Mouse (Mus musculus): ENCODE results near the gene Samhd1. TPM values are rescaled to one million over a fixed set of nuclear protein-coding genes. Genes with fewer than 3 reads are reported as not detected.

The Samhd1 gene
- polyA plus RNA-seq, 2 experiments from 2014 or later = 611 to 673 TPM

- ATAC-seq = no peak
Measured at GRCm38 (mm10) chr2:157048395-157049181, 86.5 kb downstream of the Samhd1 start.

Other genes with a start within 250 kb of the Samhd1 start
- 10 to 100 TPM; 68.5 to 86.7 TPM for gene Sla2, start 248.1 kb downstream of the Samhd1 start, polyA plus RNA-seq (2017; shearing (Covaris generic))
- 100 to 1,000 TPM; 155 to 181 TPM for gene Ndrg3, start 143.2 kb downstream of the Samhd1 start, polyA plus RNA-seq (2017; shearing (Covaris generic))
- 10 to 100 TPM; 10.8 to 16.6 TPM for gene Dsn1, start 128.1 kb downstream of the Samhd1 start, polyA plus RNA-seq (2017; shearing (Covaris generic))
- gene Soga1, start 56.0 kb downstream of the Samhd1 start, polyA plus RNA-seq (2017; shearing (Covaris generic)) = under 1 TPM in 1 of 2 experiments, not detected in 1; 0.16 TPM
- not detected for gene Tldc2, start 48.2 kb downstream of the Samhd1 start, polyA plus RNA-seq (2017; shearing (Covaris generic))
- gene Rbl1, start 69.3 kb upstream of the Samhd1 start, polyA plus RNA-seq (2017; shearing (Covaris generic)) = 10 to 100 TPM; 19.3 to 23.4 TPM
- 100 to 1,000 TPM; 208 to 271 TPM for gene Rpn2, start 143.8 kb upstream of the Samhd1 start, polyA plus RNA-seq (2017; shearing (Covaris generic))
- gene Mroh8, start 144.3 kb upstream of the Samhd1 start, polyA plus RNA-seq (2017; shearing (Covaris generic)) = not detected
- gene Ghrh, start 212.2 kb upstream of the Samhd1 start, polyA plus RNA-seq (2017; shearing (Covaris generic)) = not detected
- 10 to 100 TPM; 41.4 to 59.3 TPM for gene Manbal, start 232.3 kb upstream of the Samhd1 start, polyA plus RNA-seq (2017; shearing (Covaris generic))